ENCODE assay signal across 21 mouse cellular contexts in the genomic region with DNA sequence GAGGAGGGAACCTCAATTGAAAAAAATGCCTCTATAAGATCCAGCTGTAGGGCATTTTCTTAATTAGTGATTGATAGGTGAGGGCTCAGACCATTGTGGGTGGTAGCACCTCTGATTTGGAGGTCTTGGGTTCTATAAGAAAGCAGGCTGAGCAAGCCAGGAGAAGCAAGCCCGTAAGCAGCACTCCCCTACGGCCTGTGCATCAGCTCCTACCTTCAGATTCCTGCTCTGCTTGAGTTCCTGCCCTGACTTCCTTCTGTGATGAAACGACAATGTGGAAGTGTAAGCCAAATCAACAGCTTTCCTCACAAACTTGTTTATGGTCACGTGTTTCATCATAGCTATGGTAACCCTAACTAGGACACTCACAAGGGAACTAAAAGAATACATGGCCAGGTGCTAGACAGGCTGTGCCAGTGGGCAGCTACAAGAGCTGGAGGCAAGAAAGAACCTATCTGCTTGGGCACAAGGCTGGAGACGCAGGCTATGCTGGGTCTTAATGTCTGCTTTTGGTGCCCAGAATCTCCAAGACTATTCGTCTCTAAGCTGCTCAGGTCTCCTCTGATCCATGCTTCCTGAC. TPM values are rescaled to one million over a fixed set of nuclear protein-coding genes. Genes with fewer than 3 reads are reported as not detected.
DNase-seq lines count a peak whose midpoint lies in the region; ATAC-seq and TF ChIP-seq lines count a peak whose summit lies in the region.
"Had no signal": no experiment of that assay in that cellular context is flagged by ENCODE, and none has a peak within 500 bp of the region (broad histone marks: within the 10 kb centered on the region; RNA-seq: fewer than 3 reads in every experiment).

No protein-coding gene starts in this region.

- TF ChIP-seq POLR2A in MEL (IDR thresholded peaks at IDR 0.05; ENCODE audit: control insufficient read depth in 1 of 2, insufficient read depth in 1 of 2, low read depth in 1 of 2, low read length in 2 of 2, poor library complexity in 1 of 2): no peak

- no peak overlapping the region for H3K4me3 ChIP-seq in forebrain, embryonic 11.5 days (ENCODE audit: low read depth, low read length)
- no peak overlapping the region for H3K4me3 ChIP-seq in forebrain, embryonic 13.5 days
- H3K4me3 ChIP-seq in intestine, embryonic 16.5 days (ENCODE audit: low read length): no peak overlapping the region
- H3K4me3 ChIP-seq in intestine, postnatal 0 days (ENCODE audit: low read depth, low read length): no peak overlapping the region
- no peak overlapping the region for H3K4me3 ChIP-seq in MEL (ENCODE audit: control insufficient read depth in 1 of 2, insufficient read depth in 1 of 2, low read depth in 2 of 2, low read length in 2 of 2)
- H3K4me3 ChIP-seq: hindbrain, embryonic 12.5 days; neural tube, embryonic 12.5 days had no signal

- no peak for TF ChIP-seq CTCF in intestine, postnatal 0 days (IDR thresholded peaks at IDR 0.05; ENCODE audit: low read depth)
- TF ChIP-seq CTCF in MEL (IDR thresholded peaks at IDR 0.05 in 2 of 3, conservative IDR thresholded peaks at IDR 0.05 in 1 of 3; ENCODE audit: control insufficient read depth in 1 of 3, insufficient read depth in 1 of 3, low read depth in 2 of 3, low read length in 3 of 3, poor library complexity in 1 of 3, severe bottlenecking in 1 of 3): no peak

- no peaks in the 10 kb centered on the region for H3K9me3 ChIP-seq in forebrain, embryonic 11.5 days (ENCODE audit: control insufficient read depth, low read length)
- no peaks in the 10 kb centered on the region for H3K9me3 ChIP-seq in forebrain, embryonic 13.5 days (replicated peaks)
- H3K9me3 ChIP-seq in intestine, embryonic 16.5 days (ENCODE audit: control insufficient read depth, low read length): no peaks in the 10 kb centered on the region
- no peaks in the 10 kb centered on the region for H3K9me3 ChIP-seq in intestine, postnatal 0 days (ENCODE audit: control insufficient read depth)
- no peaks in the 10 kb centered on the region for H3K9me3 ChIP-seq in MEL (replicated peaks; ENCODE audit: insufficient read depth, low read length)
- H3K9me3 ChIP-seq: hindbrain, embryonic 12.5 days; neural tube, embryonic 12.5 days had no signal

- no peak overlapping the region for H3K27ac ChIP-seq in forebrain, embryonic 11.5 days (ENCODE audit: low read depth, low read length)
- H3K27ac ChIP-seq in forebrain, embryonic 13.5 days: no peak overlapping the region
- 0 out of 2 replicates have a peak overlapping the region, but pooled peaks have one; percentile 42 for H3K27ac ChIP-seq in intestine, embryonic 16.5 days (ENCODE audit: low read length)
- no peak overlapping the region for H3K27ac ChIP-seq in intestine, postnatal 0 days (ENCODE audit: low read depth, low read length)
- no peak overlapping the region for H3K27ac ChIP-seq in MEL (ENCODE audit: control insufficient read depth, low read depth, low read length)
- H3K27ac ChIP-seq: hindbrain, embryonic 12.5 days; neural tube, embryonic 12.5 days had no signal

- WGBS in forebrain, embryonic 11.5 days: 80% methylated on average over 6 of the region's 6 CpGs
- WGBS in forebrain, embryonic 13.5 days: 75% methylated on average over 6 of the region's 6 CpGs
- 72% methylated on average over 6 of the region's 6 CpGs for WGBS in intestine, embryonic 16.5 days
- 78% methylated on average over 6 of the region's 6 CpGs for WGBS in intestine, postnatal 0 days

- no peaks in the 10 kb centered on the region for H3K36me3 ChIP-seq in forebrain, embryonic 11.5 days (ENCODE audit: control insufficient read depth, insufficient read depth, low read length)
- no peaks in the 10 kb centered on the region for H3K36me3 ChIP-seq in forebrain, embryonic 13.5 days (ENCODE audit: poor library complexity, severe bottlenecking)
- H3K36me3 ChIP-seq in intestine, embryonic 16.5 days (ENCODE audit: control insufficient read depth, insufficient read depth, low read length): no peaks in the 10 kb centered on the region
- no peaks in the 10 kb centered on the region for H3K36me3 ChIP-seq in intestine, postnatal 0 days (ENCODE audit: control insufficient read depth, insufficient read depth)
- no peaks in the 10 kb centered on the region for H3K36me3 ChIP-seq in MEL (ENCODE audit: control insufficient read depth in 1 of 2, insufficient read depth in 2 of 2, low read length in 2 of 2)
- H3K36me3 ChIP-seq: hindbrain, embryonic 12.5 days; neural tube, embryonic 12.5 days had no signal

- no peaks in the 10 kb centered on the region for H3K79me2 ChIP-seq in MEL (ENCODE audit: control insufficient read depth, insufficient read depth, low read length, poor library complexity)

- no peaks in the 10 kb centered on the region for H3K27me3 ChIP-seq in forebrain, embryonic 11.5 days (ENCODE audit: control insufficient read depth, insufficient read depth, low read length)
- H3K27me3 ChIP-seq in forebrain, embryonic 13.5 days: no peaks in the 10 kb centered on the region
- H3K27me3 ChIP-seq in intestine, embryonic 16.5 days (replicated peaks; ENCODE audit: control insufficient read depth, insufficient read depth, low read length): no peaks in the 10 kb centered on the region
- H3K27me3 ChIP-seq in intestine, postnatal 0 days (replicated peaks; ENCODE audit: control insufficient read depth, insufficient read depth, low read length): no peaks in the 10 kb centered on the region
- H3K27me3 ChIP-seq in MEL (ENCODE audit: control insufficient read depth in 1 of 2, insufficient read depth in 2 of 2, low read length in 2 of 2): peaks cover 0 to 4% of the 10 kb centered on the region in 2 experiments; a peak in 2 of 4 replicates
- H3K27me3 ChIP-seq: hindbrain, embryonic 12.5 days; neural tube, embryonic 12.5 days had no signal

- peak; percentile 21 for DNase-seq in forebrain, embryonic 11.5 days (ENCODE audit: low spot score)
- no peak for DNase-seq in MEL (ENCODE audit: low read depth, low spot score)
- DNase-seq in spleen, adult 18-20 months: no peak
- DNase-seq in natural killer cell, adult 2 months (ENCODE audit: low spot score in 2 of 2): no peak
- DNase-seq: embryo, embryonic 11 days; heart, adult 18-20 months; kidney, adult 11 months; kidney, postnatal 14 days; layer of hippocampus, adult 9-11 months; thymus, postnatal 36 days had no signal

- no peak for TF ChIP-seq RAD21 in MEL (IDR thresholded peaks at IDR 0.05; ENCODE audit: low read depth, low read length)

- TF ChIP-seq EP300 in MEL (IDR thresholded peaks at IDR 0.05; ENCODE audit: low read depth in 1 of 2, low read length in 2 of 2): no peak

- no peak overlapping the region for H3K4me2 ChIP-seq in forebrain, embryonic 11.5 days (ENCODE audit: low read depth, low read length, severe bottlenecking)
- H3K4me2 ChIP-seq in forebrain, embryonic 13.5 days: no peak overlapping the region
- H3K4me2 ChIP-seq in intestine, embryonic 16.5 days (ENCODE audit: low read depth, low read length): no peak overlapping the region
- no peak overlapping the region for H3K4me2 ChIP-seq in intestine, postnatal 0 days (replicated peaks; ENCODE audit: low read depth)
- H3K4me2 ChIP-seq: hindbrain, embryonic 12.5 days; liver, embryonic 11.5 days; neural tube, embryonic 12.5 days had no signal

- no peak for ATAC-seq in forebrain, embryonic 11.5 days (replicated peaks; ENCODE audit: low FRiP score)
- no peak for ATAC-seq in forebrain, embryonic 13.5 days
- ATAC-seq in intestine, embryonic 16.5 days: no peak
- ATAC-seq in intestine, postnatal 0 days: no peak
- ATAC-seq in megakaryocyte, adult 5-6 weeks (ENCODE audit: poor library complexity, severe bottlenecking): peak; percentile 93
- ATAC-seq: forebrain, embryonic 14.5 days; midbrain, embryonic 16.5 days had no signal

- H3K4me1 ChIP-seq in forebrain, embryonic 11.5 days (replicated peaks; ENCODE audit: control insufficient read depth, insufficient read depth, low read length): no peaks in the 10 kb centered on the region
- no peaks in the 10 kb centered on the region for H3K4me1 ChIP-seq in forebrain, embryonic 13.5 days
- peaks cover 3% of the 10 kb centered on the region; the same call in 1 of the 2 replicates for H3K4me1 ChIP-seq in intestine, embryonic 16.5 days (ENCODE audit: control insufficient read depth, insufficient read depth, low read length)
- H3K4me1 ChIP-seq in intestine, postnatal 0 days (replicated peaks; ENCODE audit: control insufficient read depth, insufficient read depth, low read length): no peaks in the 10 kb centered on the region
- no peaks in the 10 kb centered on the region; a peak in 1 of 4 replicates for H3K4me1 ChIP-seq in MEL (ENCODE audit: control insufficient read depth in 1 of 2, insufficient read depth in 2 of 2, low read length in 2 of 2)
- H3K4me1 ChIP-seq: hindbrain, embryonic 12.5 days; neural tube, embryonic 12.5 days had no signal

- no peak overlapping the region for H3K9ac ChIP-seq in forebrain, embryonic 11.5 days (ENCODE audit: low read length)
- H3K9ac ChIP-seq in forebrain, embryonic 13.5 days: no peak overlapping the region
- no peak overlapping the region for H3K9ac ChIP-seq in intestine, embryonic 16.5 days (ENCODE audit: low read depth, low read length)
- no peak overlapping the region for H3K9ac ChIP-seq in intestine, postnatal 0 days (ENCODE audit: low read depth, low read length)
- no peak overlapping the region for H3K9ac ChIP-seq in MEL (ENCODE audit: control insufficient read depth, low read depth, low read length, poor library complexity, severe bottlenecking)
- H3K9ac ChIP-seq: hindbrain, embryonic 12.5 days; neural tube, embryonic 12.5 days had no signal

RNA-seq across cellular contexts. Expression of a gene that starts 7.5 kb away (rescaled TPM):
- 1.3 TPM in 1 of 2 replicates, not detected in the other for polyA plus RNA-seq in forebrain, embryonic 11.5 days (2014; fragmentation: Nextera tagmentation; extraction: Ambion mirVana)
- 0.61 TPM in 1 of 2 replicates, not detected in the other for polyA plus RNA-seq in forebrain, embryonic 13.5 days (2015; fragmentation: Nextera tagmentation; extraction: Ambion mirVana)
- 4.3 and 4.7 TPM in 2 replicates for polyA plus RNA-seq in intestine, embryonic 16.5 days (2015; fragmentation: Nextera tagmentation; extraction: Ambion mirVana)
- 1.9 and 2.4 TPM in 2 replicates for polyA plus RNA-seq in intestine, postnatal 0 days (2015; fragmentation: Nextera tagmentation; extraction: Ambion mirVana)
- total RNA-seq in MEL (2012; rRNA removed): not detected in 2 replicates
- under 1 TPM in 1 of 2 experiments, not detected in 1; 0.84 TPM for polyA plus RNA-seq in MEL (2012; ENCODE audit: insufficient read depth in 1 of 2, insufficient read length in 2 of 2, low read depth in 1 of 2, low replicate concordance in 2 of 2, missing spikeins in 1 of 2)
- total RNA-seq in megakaryocyte, adult 5-6 weeks (2015): 18.8 and 20.9 TPM in 2 replicates
- 25.6 and 27.6 TPM in 2 replicates for total RNA-seq in megakaryocyte, adult 5-6 weeks (2017)

RNA-seq across cellular contexts. Expression of a gene that starts 11.5 kb away (rescaled TPM):
- polyA plus RNA-seq in forebrain, embryonic 11.5 days (2014; fragmentation: Nextera tagmentation; extraction: Ambion mirVana): 8.7 and 9.8 TPM in 2 replicates
- polyA plus RNA-seq in forebrain, embryonic 13.5 days (2015; fragmentation: Nextera tagmentation; extraction: Ambion mirVana): 4.2 TPM in 2 replicates
- 125 and 134 TPM in 2 replicates for polyA plus RNA-seq in intestine, embryonic 16.5 days (2015; fragmentation: Nextera tagmentation; extraction: Ambion mirVana)
- polyA plus RNA-seq in intestine, postnatal 0 days (2015; fragmentation: Nextera tagmentation; extraction: Ambion mirVana): 55.2 and 61.8 TPM in 2 replicates
- total RNA-seq in MEL (2012; rRNA removed): not detected in 2 replicates
- not detected for polyA plus RNA-seq in MEL (2012; ENCODE audit: insufficient read depth in 1 of 2, insufficient read length in 2 of 2, low read depth in 1 of 2, low replicate concordance in 2 of 2, missing spikeins in 1 of 2)
- 1,220 and 1,304 TPM in 2 replicates for total RNA-seq in megakaryocyte, adult 5-6 weeks (2015)
- 1,314 and 1,552 TPM in 2 replicates for total RNA-seq in megakaryocyte, adult 5-6 weeks (2017)

RNA-seq across cellular contexts. Expression of a gene that starts 14.5 kb away (rescaled TPM):
- not detected in 2 replicates for polyA plus RNA-seq in forebrain, embryonic 11.5 days (2014; fragmentation: Nextera tagmentation; extraction: Ambion mirVana)
- not detected in 2 replicates for polyA plus RNA-seq in forebrain, embryonic 13.5 days (2015; fragmentation: Nextera tagmentation; extraction: Ambion mirVana)
- 8.8 and 10.4 TPM in 2 replicates for polyA plus RNA-seq in intestine, embryonic 16.5 days (2015; fragmentation: Nextera tagmentation; extraction: Ambion mirVana)
- 0.60 and 1.3 TPM in 2 replicates for polyA plus RNA-seq in intestine, postnatal 0 days (2015; fragmentation: Nextera tagmentation; extraction: Ambion mirVana)
- total RNA-seq in MEL (2012; rRNA removed): not detected in 2 replicates
- not detected for polyA plus RNA-seq in MEL (2012; ENCODE audit: insufficient read depth in 1 of 2, insufficient read length in 2 of 2, low read depth in 1 of 2, low replicate concordance in 2 of 2, missing spikeins in 1 of 2)
- total RNA-seq in megakaryocyte, adult 5-6 weeks (2015): 0.39 TPM in 1 of 2 replicates, not detected in the other
- total RNA-seq in megakaryocyte, adult 5-6 weeks (2017): not detected in 2 replicates
- total RNA-seq: adrenal gland, postnatal 4 days; heart, adult 18-20 months; left cerebral cortex, postnatal 36 days had no signal
- polyA plus RNA-seq: forebrain, embryonic 14.5 days; midbrain, embryonic 16.5 days had no signal

RNA-seq across cellular contexts. Expression of a gene that starts 49.5 kb away (rescaled TPM):
- polyA plus RNA-seq in forebrain, embryonic 11.5 days (2014; fragmentation: Nextera tagmentation; extraction: Ambion mirVana): 1.00 and 1.0 TPM in 2 replicates
- 0.28 and 0.77 TPM in 2 replicates for polyA plus RNA-seq in forebrain, embryonic 13.5 days (2015; fragmentation: Nextera tagmentation; extraction: Ambion mirVana)
- 2.1 and 3.2 TPM in 2 replicates for polyA plus RNA-seq in intestine, embryonic 16.5 days (2015; fragmentation: Nextera tagmentation; extraction: Ambion mirVana)
- polyA plus RNA-seq in intestine, postnatal 0 days (2015; fragmentation: Nextera tagmentation; extraction: Ambion mirVana): 3.0 TPM in 2 replicates
- total RNA-seq in MEL (2012; rRNA removed): not detected in 2 replicates
- polyA plus RNA-seq in MEL (2012; ENCODE audit: insufficient read depth in 1 of 2, insufficient read length in 2 of 2, low read depth in 1 of 2, low replicate concordance in 2 of 2, missing spikeins in 1 of 2): not detected
- total RNA-seq in megakaryocyte, adult 5-6 weeks (2015): 1.4 and 1.5 TPM in 2 replicates
- 3.7 and 3.9 TPM in 2 replicates for total RNA-seq in megakaryocyte, adult 5-6 weeks (2017)
- total RNA-seq: left cerebral cortex, postnatal 36 days had no signal
